Mouse (Mus musculus): ENCODE data around the gene Akap2. TPM values are rescaled to one million over a fixed set of nuclear protein-coding genes. Genes with fewer than 3 reads are reported as not detected.

Gene Akap2
- polyA plus RNA-seq, 1 experiment: 348 TPM

GRCm38 (mm10) chr4:57781994-57782393 is 64.5 kb downstream of the Akap2 start:
- 5% methylated on average over 26 of the region's 26 CpGs for WGBS
- Histone ChIP-seq H3K4me1 (ENCODE audit: control insufficient read depth, insufficient read depth, low read length) (0 out of 2 replicates have a peak, but pooled peaks cover 2% of the 10 kb centered on the region), H3K4me3 (replicated peaks; ENCODE audit: extremely low read depth, low read depth, low read length) (peak overlapping the region; percentile 75)
- peak; percentile 76 for DNase-seq
- TF ChIP-seq POLR2A (IDR thresholded peaks at IDR 0.05; ENCODE audit: borderline replicate concordance, extremely low read depth, low read depth, low read length): peak; percentile 85; the same call in 1 of the 2 replicates
- no peak for TF ChIP-seq CTCF (IDR thresholded peaks at IDR 0.05; ENCODE audit: insufficient read depth, low read length)

GRCm38 (mm10) chr4:57782549-57783390 is 65.3 kb downstream of the Akap2 start:
- TF ChIP-seq CTCF (IDR thresholded peaks at IDR 0.05; ENCODE audit: insufficient read depth, low read length) (no peak), POLR2A (IDR thresholded peaks at IDR 0.05; ENCODE audit: borderline replicate concordance, extremely low read depth, low read depth, low read length) (0 out of 2 replicates have a peak, but pooled peaks have one; percentile 27)
- Histone ChIP-seq H3K4me1 (ENCODE audit: control insufficient read depth, insufficient read depth, low read length) (0 out of 2 replicates have a peak, but pooled peaks cover 2% of the 10 kb centered on the region), H3K4me3 (replicated peaks; ENCODE audit: extremely low read depth, low read depth, low read length) (peak overlapping the region; percentile 75)
- DNase-seq: peak; percentile 54
- WGBS: 16% methylated on average over 33 of the region's 33 CpGs

GRCm38 (mm10) chr4:57783391-57783770 is 65.9 kb downstream of the Akap2 start:
- Histone ChIP-seq H3K4me3 (replicated peaks; ENCODE audit: extremely low read depth, low read depth, low read length) (peak overlapping the region; percentile 75), H3K4me1 (ENCODE audit: control insufficient read depth, insufficient read depth, low read length) (peaks cover 2% of the 10 kb centered on the region; the same call in 1 of the 2 replicates)
- TF ChIP-seq POLR2A (IDR thresholded peaks at IDR 0.05; ENCODE audit: borderline replicate concordance, extremely low read depth, low read depth, low read length): no peak
- no peak for TF ChIP-seq CTCF (IDR thresholded peaks at IDR 0.05; ENCODE audit: insufficient read depth, low read length)
- WGBS: 30% methylated on average over 9 of the region's 9 CpGs
- DNase-seq: no peak

- TF ChIP-seq CTCF (IDR thresholded peaks at IDR 0.05; ENCODE audit: insufficient read depth, low read length) (no peak), POLR2A (IDR thresholded peaks at IDR 0.05; ENCODE audit: borderline replicate concordance, extremely low read depth, low read depth, low read length) (0 out of 2 replicates have a peak, but pooled peaks have one; percentile 6)
- Histone ChIP-seq H3K4me1 (ENCODE audit: control insufficient read depth, insufficient read depth, low read length) (peaks cover 6% of the 10 kb centered on the region; the same call in 1 of the 2 replicates), H3K4me3 (replicated peaks; ENCODE audit: extremely low read depth, low read depth, low read length) (peak overlapping the region; percentile 63)
- DNase-seq: peak; percentile 55
- 39% methylated on average over 11 of the region's 11 CpGs for WGBS
Measured at GRCm38 (mm10) chr4:57783853-57784600, 66.6 kb downstream of the Akap2 start.

- H3K4me1 ChIP-seq (ENCODE audit: control insufficient read depth, insufficient read depth, low read length): peaks cover 18% of the 10 kb centered on the region
- WGBS: 59% methylated on average over 5 of the region's 5 CpGs
- no peak overlapping the region for H3K4me3 ChIP-seq (replicated peaks; ENCODE audit: extremely low read depth, low read depth, low read length)
- no peak for DNase-seq
- peak; percentile 32; the same call in 1 of the 2 replicates for TF ChIP-seq CTCF (IDR thresholded peaks at IDR 0.05; ENCODE audit: insufficient read depth, low read length)
- no peak for TF ChIP-seq POLR2A (IDR thresholded peaks at IDR 0.05; ENCODE audit: borderline replicate concordance, extremely low read depth, low read depth, low read length)
Measured at GRCm38 (mm10) chr4:57788709-57789108, 71.3 kb downstream of the Akap2 start.

- no peak overlapping the region for H3K4me3 ChIP-seq (replicated peaks; ENCODE audit: extremely low read depth, low read depth, low read length)
- TF ChIP-seq CTCF (IDR thresholded peaks at IDR 0.05; ENCODE audit: insufficient read depth, low read length) (no peak), POLR2A (IDR thresholded peaks at IDR 0.05; ENCODE audit: borderline replicate concordance, extremely low read depth, low read depth, low read length) (no peak)
- peaks cover 20% of the 10 kb centered on the region for H3K4me1 ChIP-seq (ENCODE audit: control insufficient read depth, insufficient read depth, low read length)
- DNase-seq: no peak
Measured at GRCm38 (mm10) chr4:57789118-57789517, 71.7 kb downstream of the Akap2 start.

GRCm38 (mm10) chr4:57793989-57794388 is 76.5 kb downstream of the Akap2 start:
- peaks cover 30% of the 10 kb centered on the region for H3K4me1 ChIP-seq (ENCODE audit: control insufficient read depth, insufficient read depth, low read length)

GRCm38 (mm10) chr4:57794547-57794946 is 77.1 kb downstream of the Akap2 start:
- Histone ChIP-seq H3K4me3 (replicated peaks; ENCODE audit: extremely low read depth, low read depth, low read length) (no peak overlapping the region), H3K4me1 (ENCODE audit: control insufficient read depth, insufficient read depth, low read length) (peaks cover 30% of the 10 kb centered on the region)
- no peak for DNase-seq
- TF ChIP-seq CTCF (IDR thresholded peaks at IDR 0.05; ENCODE audit: insufficient read depth, low read length): no peak
- TF ChIP-seq POLR2A (IDR thresholded peaks at IDR 0.05; ENCODE audit: borderline replicate concordance, extremely low read depth, low read depth, low read length): no peak
- 25% methylated on average over 3 of the region's 3 CpGs for WGBS

More at GRCm38 (mm10) chr4:57793989-57794388, 76.5 kb downstream of the Akap2 start:
- DNase-seq: no peak
- no peak overlapping the region for H3K4me3 ChIP-seq (replicated peaks; ENCODE audit: extremely low read depth, low read depth, low read length)
- 32% methylated on average over 8 of the region's 8 CpGs for WGBS
- TF ChIP-seq POLR2A (IDR thresholded peaks at IDR 0.05; ENCODE audit: borderline replicate concordance, extremely low read depth, low read depth, low read length): no peak
- TF ChIP-seq CTCF (IDR thresholded peaks at IDR 0.05; ENCODE audit: insufficient read depth, low read length): no peak

GRCm38 (mm10) chr4:57797548-57798285 is 80.3 kb downstream of the Akap2 start:
- H3K4me1 ChIP-seq (ENCODE audit: control insufficient read depth, insufficient read depth, low read length): peaks cover 30% of the 10 kb centered on the region

More at GRCm38 (mm10) chr4:57797548-57798285, 80.3 kb downstream of the Akap2 start:
- whole genome bisulfite sequencing: 55% methylated on average over 9 of the region's 9 CpGs
- TF ChIP-seq CTCF (IDR thresholded peaks at IDR 0.05; ENCODE audit: insufficient read depth, low read length): no peak
- TF ChIP-seq POLR2A (IDR thresholded peaks at IDR 0.05; ENCODE audit: borderline replicate concordance, extremely low read depth, low read depth, low read length): no peak
- H3K4me3 ChIP-seq (replicated peaks; ENCODE audit: extremely low read depth, low read depth, low read length): no peak overlapping the region
- no peak for DNase-seq
